Mouse (Mus musculus) testis, adult 2 months (tissue): ENCODE measurements around the gene Dyx1c1.

Source experiments
- CTCF ChIP-seq: fragments of 200-500 bp; IDR thresholded peaks from 2 replicates; pipeline ENCODE4 v1.5.1; 2012; ENCODE audit warnings: low read depth, mild to moderate bottlenecking, inconsistent platforms, low read length, moderate library complexity; ENCODE audit not compliant: control insufficient read depth, insufficient read depth, insufficient replicate concordance
- POLR2A ChIP-seq: fragments of 200-500 bp; IDR thresholded peaks from 2 replicates; pipeline ENCODE4 v1.6.1; 2012; ENCODE audit warnings: low read depth, mild to moderate bottlenecking, inconsistent platforms, low read length, moderate library complexity; ENCODE audit not compliant: control insufficient read depth

- TF ChIP-seq CTCF (no peak), POLR2A (no peak)
Observed at GRCm38 (mm10) chr9:72925021-72925934, 33.3 kb upstream of the Dyx1c1 start, which contains the start of gene Pygo1.
